Mouse (Mus musculus): ENCODE measurements around the gene Supt3.

Gene Supt3

GRCm38 (mm10) chr17:45123856-45124255 lies 346.9 kb downstream of the Supt3 start:
- no peak for DNase-seq (ENCODE audit: low read depth, low spot score)

- DNase-seq (ENCODE audit: low read depth, low spot score): no peak
Measured at GRCm38 (mm10) chr17:45128611-45129010, 351.7 kb downstream of the Supt3 start.

DNA sequence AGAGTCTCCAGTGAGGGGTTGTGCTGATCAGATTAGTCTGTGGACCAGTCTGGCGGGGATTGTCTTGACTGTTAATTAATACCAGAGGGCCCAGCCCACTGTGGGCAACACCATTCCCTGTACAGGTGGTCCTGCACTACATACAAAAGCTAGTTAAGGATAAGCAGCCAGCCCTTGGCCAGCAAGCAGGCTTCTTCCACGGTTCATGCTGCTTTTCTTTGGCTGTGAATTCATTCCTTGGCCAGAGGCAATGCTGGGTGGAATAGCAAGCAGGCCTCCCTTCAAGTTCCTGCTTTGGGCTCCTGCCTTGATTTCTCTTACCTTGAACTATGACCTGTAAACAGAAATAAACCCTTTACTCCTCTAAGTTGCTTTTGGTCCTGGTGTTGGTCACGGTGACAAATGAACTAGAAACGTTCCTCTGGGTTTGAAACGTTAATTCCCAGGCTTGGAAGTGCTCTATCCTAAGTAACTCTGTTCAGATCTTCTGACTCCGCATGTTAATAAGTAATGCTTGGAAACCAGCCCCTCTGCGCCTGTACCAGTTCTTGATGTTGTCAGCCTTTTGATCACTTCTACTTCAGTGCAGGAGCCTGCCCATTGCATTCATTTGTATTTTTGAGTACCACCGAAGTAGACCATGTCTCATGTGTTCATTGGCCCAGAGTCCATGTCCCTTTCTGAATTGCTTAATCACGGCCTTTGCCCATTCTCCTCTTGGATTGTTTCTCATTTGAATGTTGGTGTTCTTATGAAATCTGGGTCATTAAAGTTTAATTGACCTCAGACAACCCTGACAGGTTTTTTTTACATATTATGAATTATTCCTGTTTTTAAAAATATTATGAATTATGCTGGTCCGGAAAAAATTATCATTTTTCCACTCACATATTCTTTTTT lies 356.8 kb downstream of the Supt3 start:
- no peak for DNase-seq (ENCODE audit: low read depth, low spot score)

DNA sequence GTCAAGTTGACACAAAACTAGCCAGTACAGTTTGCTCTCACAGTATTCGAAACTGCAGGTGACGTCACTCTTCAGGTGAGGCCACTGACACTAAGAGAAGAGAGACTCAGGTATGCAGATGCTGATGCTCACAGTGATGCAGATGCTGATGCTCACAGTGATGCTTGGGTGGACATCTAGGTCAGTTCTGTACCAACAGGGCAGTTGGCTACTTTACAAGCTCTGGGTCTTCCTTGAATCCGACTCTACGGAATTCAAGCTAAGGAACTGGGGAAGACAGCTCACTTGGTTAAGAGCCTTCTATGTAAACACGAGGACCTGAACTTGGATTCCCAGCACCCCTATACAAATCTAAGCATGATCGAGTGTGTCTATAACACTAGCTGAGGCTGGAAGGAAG lies 359.5 kb downstream of the Supt3 start:
- DNase-seq (ENCODE audit: low read depth, low spot score): no peak

DNA sequence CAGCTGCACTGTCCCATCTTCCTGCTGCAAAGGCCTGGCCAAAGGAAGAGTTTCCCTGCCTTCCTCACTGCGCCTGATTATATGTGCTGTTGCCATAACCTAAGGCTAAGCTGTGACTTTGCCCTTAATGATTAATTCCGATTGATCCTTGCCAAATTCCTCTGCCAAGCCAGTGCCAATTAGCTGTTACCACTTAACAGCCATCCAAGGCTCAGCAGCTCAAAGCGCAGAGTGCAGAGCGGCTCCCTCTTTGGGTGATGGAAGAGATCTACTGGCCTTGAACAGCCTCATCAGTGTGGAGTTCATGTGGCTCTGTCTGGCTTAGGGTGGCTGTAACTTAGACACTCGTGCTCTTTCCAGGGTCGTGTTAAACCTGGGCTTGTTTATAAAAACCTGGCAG lies 366.1 kb downstream of the Supt3 start:
- no peak for DNase-seq (ENCODE audit: low read depth, low spot score)

- no peak for DNase-seq (ENCODE audit: low read depth, low spot score)
Measured at GRCm38 (mm10) chr17:45144656-45145055, 367.7 kb downstream of the Supt3 start.

GRCm38 (mm10) chr17:45151312-45151929 lies 374.5 kb downstream of the Supt3 start:
- DNase-seq (ENCODE audit: low read depth, low spot score): no peak

DNA sequence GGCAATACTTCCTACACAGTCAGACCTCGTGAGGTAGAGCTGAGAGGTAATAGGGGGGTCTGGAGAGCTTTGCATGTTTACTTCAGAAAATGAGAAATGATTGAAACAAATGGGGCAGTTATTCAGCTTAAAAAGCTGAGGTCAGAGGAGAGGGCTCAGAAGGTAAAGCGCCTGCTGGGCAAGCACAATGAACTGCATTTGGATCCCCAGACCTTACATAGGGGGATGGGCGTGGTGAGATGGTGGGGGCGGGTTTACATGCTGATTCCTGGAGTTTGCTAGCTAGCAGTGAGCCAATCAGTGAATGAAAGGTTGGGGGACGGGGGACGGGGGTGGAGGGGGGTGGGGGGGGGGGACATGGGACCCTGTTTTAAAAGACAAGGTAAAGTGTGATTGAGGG lies 376.8 kb downstream of the Supt3 start:
- peak; percentile 55 for DNase-seq (ENCODE audit: low read depth, low spot score)

DNA sequence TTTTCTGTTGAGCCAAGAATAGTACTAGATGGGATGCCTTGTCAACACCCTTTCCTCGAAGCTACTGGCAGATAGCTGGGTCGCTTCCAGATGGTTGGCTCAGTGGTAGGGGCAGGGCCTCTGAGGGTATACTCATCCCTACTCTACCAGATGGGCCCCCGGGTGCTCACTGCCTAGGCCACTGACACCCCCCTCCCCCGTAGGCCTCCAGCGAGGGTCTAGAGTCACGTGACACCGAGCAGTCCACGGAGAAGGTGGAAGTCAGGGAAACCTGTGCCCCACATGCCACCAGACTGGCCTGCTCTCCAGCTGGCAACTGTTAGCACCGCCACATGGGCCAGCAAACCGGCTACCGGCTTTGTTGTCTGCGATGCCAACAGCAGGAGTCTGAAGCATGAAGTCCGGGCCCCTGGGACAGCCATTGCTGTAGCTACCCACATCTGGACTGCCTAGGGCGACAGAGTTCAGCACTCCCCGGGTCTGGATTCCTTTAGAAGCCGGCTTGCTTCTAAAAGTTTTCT lies 381.3 kb downstream of the Supt3 start:
- DNase-seq (ENCODE audit: low read depth, low spot score): no peak

DNA sequence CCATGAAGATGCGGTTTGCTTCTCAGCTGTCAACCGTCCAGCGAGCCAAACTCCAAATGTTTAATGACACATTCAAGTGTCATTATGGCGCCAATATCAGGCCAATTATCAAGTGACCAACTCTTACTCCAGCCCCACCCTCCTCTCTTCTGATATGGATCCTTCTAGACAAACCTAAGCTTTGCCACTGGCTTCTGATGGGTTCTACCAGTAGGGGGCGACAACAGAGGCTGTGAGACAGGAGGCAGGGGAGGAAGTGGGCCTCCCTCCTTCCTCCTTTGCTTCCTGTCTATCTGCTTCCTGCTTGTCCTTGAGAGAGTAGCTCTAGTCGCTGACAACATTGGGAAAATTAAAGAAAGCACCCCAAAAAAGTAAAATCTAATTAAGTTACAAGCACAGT lies 383.7 kb downstream of the Supt3 start:
- DNase-seq (ENCODE audit: low read depth, low spot score): peak; percentile 59

DNA sequence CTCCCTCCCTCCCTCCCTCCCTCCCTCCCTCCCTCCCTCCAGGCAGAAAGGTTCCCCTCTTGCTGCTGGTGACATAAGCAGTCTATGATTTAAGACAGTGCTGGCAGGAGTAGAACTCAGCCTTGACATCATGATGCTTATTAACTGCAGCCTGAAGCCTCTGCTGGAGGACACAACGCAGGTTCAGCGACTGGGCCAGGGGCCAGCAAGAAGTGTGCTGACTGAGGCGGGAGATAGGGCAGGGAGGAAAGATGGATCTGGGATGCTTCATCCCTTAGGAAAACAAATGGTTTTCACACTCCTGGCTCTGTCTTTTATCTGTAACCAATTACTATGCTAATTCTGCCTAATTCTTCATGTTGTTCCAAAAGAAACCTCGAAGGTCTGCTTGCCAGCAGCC lies 388.8 kb downstream of the Supt3 start:
- DNase-seq (ENCODE audit: low read depth, low spot score): no peak

All from ZHBTc4 (cell line).